Mouse (Mus musculus) cerebral cortex, adult 2 months (tissue): Measurements from ENCODE around the gene Psme1.

Experiments used
- WGBS: fragments of 180-500 bp; shearing (Covaris S2); methylation state at CpG from one replicate; pipeline ENCODE4 v1.1.7; 2018; 5-methylcytosine and 5-hydroxymethylcytosine counted together

Psme1 gene

GRCm38 (mm10) chr14:55577871-55578667 lies at the start of gene Psme1:
Psme1 (plus strand) TSS chr14:55578123.
- WGBS: 1% methylated on average over 32 of the region's 32 CpGs

GRCm38 (mm10) chr14:55536116-55536745 lies 41.7 kb upstream of the Psme1 start:
- 59% methylated on average over 6 of the region's 6 CpGs for WGBS

GRCm38 (mm10) chr14:55540067-55540786 lies 37.7 kb upstream of the Psme1 start, which contains the start of gene Pck2:
Pck2 (plus strand) TSS chr14:55540266.
- 1% methylated on average over 32 of the region's 32 CpGs for WGBS

- 7% methylated on average over 10 of the region's 10 CpGs for WGBS
These were observed 37.1 kb upstream of the Psme1 start for GRCm38 (mm10) chr14:55540787-55541321.

- WGBS: 97% methylated on average over 12 of the region's 12 CpGs
These were observed 35.7 kb upstream of the Psme1 start for GRCm38 (mm10) chr14:55542268-55542667.

- 34% methylated on average over 9 of the region's 9 CpGs for WGBS
These were observed 33.6 kb upstream of the Psme1 start for GRCm38 (mm10) chr14:55544334-55544733.

GRCm38 (mm10) chr14:55550191-55550590 lies 27.7 kb upstream of the Psme1 start:
- WGBS: 73% methylated on average over 6 of the region's 6 CpGs

- 84% methylated on average over 5 of the region's 5 CpGs for WGBS
These were observed 26.6 kb upstream of the Psme1 start for GRCm38 (mm10) chr14:55551347-55551746.

- 90% methylated on average over 8 of the region's 8 CpGs for WGBS
These were observed 26.1 kb upstream of the Psme1 start for GRCm38 (mm10) chr14:55551794-55552193.

GRCm38 (mm10) chr14:55555788-55556187 lies 22.1 kb upstream of the Psme1 start:
- 86% methylated on average over 3 of the region's 3 CpGs for WGBS

- WGBS: 29% methylated on average over 5 of the region's 5 CpGs
These were observed 20.9 kb upstream of the Psme1 start for GRCm38 (mm10) chr14:55557003-55557402.

GRCm38 (mm10) chr14:55557587-55557986 lies 20.3 kb upstream of the Psme1 start:
- 93% methylated on average over 3 of the region's 3 CpGs for WGBS

GRCm38 (mm10) chr14:55558740-55559448 lies 19.0 kb upstream of the Psme1 start:
- 49% methylated on average over 6 of the region's 6 CpGs for WGBS

GRCm38 (mm10) chr14:55559799-55560201 lies 18.1 kb upstream of the Psme1 start, which contains the start of gene Dcaf11:
Dcaf11 (plus strand) TSS chr14:55560006.
- under 1% methylated on average over 27 of the region's 27 CpGs for WGBS

GRCm38 (mm10) chr14:55560202-55561073 lies 17.5 kb upstream of the Psme1 start, which contains the start of gene A730061H03Rik:
A730061H03Rik (minus strand) TSS chr14:55560406.
- WGBS: under 1% methylated on average over 51 of the region's 51 CpGs

- WGBS: 87% methylated on average over 10 of the region's 10 CpGs
These were observed 16.1 kb upstream of the Psme1 start for GRCm38 (mm10) chr14:55561860-55562259.

- 91% methylated on average over 11 of the region's 11 CpGs for WGBS
These were observed 14.7 kb upstream of the Psme1 start for GRCm38 (mm10) chr14:55563249-55563648.

- 83% methylated on average over 3 of the region's 3 CpGs for WGBS
These were observed 12.2 kb upstream of the Psme1 start for GRCm38 (mm10) chr14:55565748-55566147.

- 97% methylated on average over 3 of the region's 3 CpGs for WGBS
These were observed 10.4 kb upstream of the Psme1 start for GRCm38 (mm10) chr14:55567496-55567895.

GRCm38 (mm10) chr14:55570588-55570987 lies 7.3 kb upstream of the Psme1 start:
- 98% methylated on average over 2 of the region's 2 CpGs for WGBS
